Mouse (Mus musculus) heart, adult 8-10 months (tissue): ENCODE measurements around the gene Smco4. TPM values are rescaled to one million over a fixed set of nuclear protein-coding genes. Genes with fewer than 3 reads are reported as not detected.

Source experiments
- DNase-seq: peaks from one replicate; pipeline ENCODE4 v3.0.0; 2022; ENCODE audit warnings: low spot score
- total RNA-seq, 4 experiments: library from RNA; stranded (reverse); gene quantifications; 2 replicates each; pipeline ENCODE4 v1.2.4; 2022

The Smco4 gene
- total RNA-seq, 4 experiments from 2014 or later, result 22.7 to 33.0 (median 28.0) TPM

- no peak for DNase-seq
Observed at GRCm38 (mm10) chr9:15506863-15507262, 13.6 kb downstream of the Smco4 start.

DNA sequence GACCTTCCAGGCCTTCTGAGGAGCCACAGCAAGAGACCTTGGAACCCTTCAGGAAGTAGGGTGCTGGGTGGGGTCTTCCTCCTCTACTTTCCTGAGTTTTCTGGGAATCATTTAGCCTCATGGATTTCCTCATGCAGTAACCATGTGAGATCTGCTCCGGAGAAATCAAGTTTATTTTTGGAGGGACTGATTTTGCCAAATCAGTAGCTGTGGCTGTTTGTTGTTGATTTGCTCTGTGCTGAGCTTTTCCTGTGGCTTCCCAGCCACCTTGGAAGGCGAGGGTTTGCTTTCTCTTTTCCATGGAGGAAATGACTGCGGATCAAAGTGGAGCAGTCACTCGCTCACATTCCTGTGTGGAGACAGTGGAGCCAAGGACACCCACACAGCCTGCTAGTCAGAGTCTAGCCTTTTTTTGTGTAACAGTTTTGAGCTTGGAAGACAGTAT lies 14.2 kb downstream of the Smco4 start:
- DNase-seq, result peak; percentile 63

- DNase-seq, result no peak
Observed at GRCm38 (mm10) chr9:15509363-15509762, 16.1 kb downstream of the Smco4 start.

DNA sequence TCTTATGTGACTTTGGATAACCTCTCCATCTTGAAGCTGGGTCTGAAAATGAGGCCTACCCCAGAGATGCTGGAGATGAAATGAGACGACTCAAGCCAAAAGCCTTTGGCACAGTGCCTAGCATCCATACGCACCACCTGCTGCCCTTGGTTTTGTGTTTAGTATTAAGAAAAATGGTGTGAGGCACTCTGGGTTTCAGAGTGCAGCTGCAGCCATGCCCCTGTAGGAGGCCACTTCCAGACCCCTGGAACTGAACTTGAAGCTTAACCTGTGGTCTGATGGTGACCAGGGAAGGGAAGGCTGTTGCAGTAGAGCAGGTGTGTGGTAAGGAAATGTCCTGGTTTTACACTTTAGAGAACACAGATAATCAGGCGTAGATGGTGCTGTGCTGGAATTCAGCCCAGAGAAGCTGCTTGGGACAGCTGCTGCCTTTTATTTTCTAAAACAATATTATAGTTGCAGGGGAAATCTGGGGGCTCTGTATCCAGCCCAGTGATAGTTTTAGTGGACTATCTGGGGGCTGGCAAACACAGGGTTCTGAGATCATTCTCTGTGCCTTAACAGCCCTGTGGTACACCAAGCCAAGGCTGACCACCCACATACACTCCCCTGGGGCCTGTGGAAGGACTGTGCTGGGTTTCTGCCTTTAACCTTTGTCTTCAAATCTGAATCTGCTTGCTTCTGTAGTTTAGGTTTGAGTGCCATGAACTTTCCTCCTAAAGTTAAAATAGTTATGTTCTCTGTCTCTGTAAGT lies 17.5 kb downstream of the Smco4 start:
- DNase-seq, result no peak

DNA sequence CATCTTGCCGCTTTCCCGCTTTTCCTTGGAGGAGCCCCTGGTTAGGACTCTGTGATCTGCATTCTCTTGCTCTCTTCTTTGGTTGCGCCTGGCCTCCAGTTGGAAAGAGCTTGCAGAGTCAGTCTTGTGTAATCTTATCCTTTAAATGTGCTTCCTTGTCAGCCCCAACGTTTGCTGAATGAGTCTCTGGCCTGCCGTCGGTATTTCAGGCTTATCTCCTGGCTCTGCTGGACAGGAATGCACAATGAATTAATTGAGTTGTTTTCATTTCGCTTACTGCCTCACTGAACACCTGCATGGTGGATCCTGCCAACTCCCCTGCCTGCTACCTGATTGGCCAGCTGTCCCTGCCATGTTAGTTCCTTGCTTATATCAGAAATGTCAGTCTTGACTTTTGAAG lies 19.7 kb downstream of the Smco4 start:
- no peak for DNase-seq

DNA sequence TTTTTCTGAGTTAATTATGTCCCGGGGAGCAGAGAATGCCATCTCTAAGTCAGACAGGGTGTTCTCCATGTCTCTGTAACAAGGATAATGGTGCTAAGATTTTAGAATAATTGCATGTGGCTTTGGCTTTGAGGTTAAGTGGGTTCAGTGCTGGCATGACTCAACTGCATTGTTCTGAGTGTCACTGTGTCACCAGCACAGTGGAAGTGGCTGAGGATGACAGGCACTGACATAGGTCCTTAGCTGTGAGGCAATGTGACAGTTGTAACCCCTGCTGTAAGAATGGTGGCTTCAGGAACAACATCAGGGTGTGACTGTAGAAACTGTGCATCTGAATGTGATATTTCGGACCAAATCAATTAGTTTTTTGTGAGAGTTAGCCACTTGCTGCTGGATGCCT lies 22.8 kb downstream of the Smco4 start:
- DNase-seq, result no peak

DNA sequence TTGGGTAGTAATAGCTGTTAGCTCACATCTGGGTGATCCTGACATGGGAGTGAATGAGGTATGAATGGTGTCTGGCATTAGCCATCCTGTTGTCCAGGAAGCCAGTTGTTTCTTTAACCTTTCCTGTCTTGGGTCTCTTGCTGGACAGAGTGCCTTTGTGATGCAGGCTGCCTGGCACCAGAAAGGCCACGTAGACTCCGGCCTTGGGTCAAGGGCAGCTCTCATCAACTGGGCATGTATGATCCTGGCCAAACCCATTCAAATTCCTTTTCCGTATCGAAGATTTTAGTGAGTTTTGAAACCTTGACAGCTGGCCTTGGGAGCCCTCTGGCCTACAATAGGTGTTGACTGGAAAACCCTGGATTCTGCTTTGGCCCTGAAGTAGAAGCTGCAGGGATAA lies 24.7 kb downstream of the Smco4 start:
- no peak for DNase-seq

DNA sequence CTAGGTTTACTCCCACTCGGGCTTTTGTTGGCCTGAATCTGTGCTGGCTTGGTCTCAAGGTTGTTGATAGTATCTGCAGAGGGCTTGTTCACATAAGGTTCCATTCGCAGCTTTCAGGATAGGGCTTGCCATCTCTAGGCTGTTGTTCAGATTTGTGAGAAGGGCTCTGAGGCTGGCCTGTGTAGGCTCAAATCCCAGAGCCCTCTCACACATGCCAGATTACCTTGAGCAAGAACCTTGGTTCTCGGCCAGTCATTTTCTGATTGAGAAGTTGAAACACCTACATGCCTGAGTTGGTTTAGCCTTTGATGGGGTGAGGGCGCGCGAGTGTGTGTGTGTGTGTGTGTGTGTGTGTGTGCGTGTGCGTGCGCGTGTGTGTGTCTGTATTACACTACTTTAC lies 29.1 kb downstream of the Smco4 start:
- no peak for DNase-seq

GRCm38 (mm10) chr9:15522887-15523286 lies 29.7 kb downstream of the Smco4 start:
- no peak for DNase-seq

GRCm38 (mm10) chr9:15523646-15524045 lies 30.4 kb downstream of the Smco4 start:
- no peak for DNase-seq

GRCm38 (mm10) chr9:15525246-15525645 lies 32.0 kb downstream of the Smco4 start:
- peak; percentile 24 for DNase-seq

DNA sequence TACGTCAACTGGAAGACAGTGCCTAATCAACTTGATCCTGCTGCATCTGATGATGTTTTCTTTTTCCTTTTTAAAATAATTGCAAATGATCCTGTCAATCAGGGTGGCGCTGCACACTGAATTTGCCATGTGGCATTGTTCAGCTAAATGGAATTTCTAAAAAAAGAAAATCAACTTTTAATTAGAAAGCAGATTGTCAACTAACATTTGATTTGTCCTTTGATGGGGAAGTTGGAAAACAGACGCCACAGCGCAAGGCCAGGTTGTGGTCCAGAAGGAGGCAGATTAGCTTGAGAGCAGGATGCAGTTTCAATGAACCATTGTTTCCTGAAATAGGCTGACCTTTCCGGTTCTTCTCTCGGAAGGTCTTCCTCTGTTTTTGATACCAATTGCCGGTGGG lies 33.3 kb downstream of the Smco4 start:
- peak; percentile 61 for DNase-seq

GRCm38 (mm10) chr9:15527846-15528245 lies 34.6 kb downstream of the Smco4 start:
- DNase-seq, result no peak

DNA sequence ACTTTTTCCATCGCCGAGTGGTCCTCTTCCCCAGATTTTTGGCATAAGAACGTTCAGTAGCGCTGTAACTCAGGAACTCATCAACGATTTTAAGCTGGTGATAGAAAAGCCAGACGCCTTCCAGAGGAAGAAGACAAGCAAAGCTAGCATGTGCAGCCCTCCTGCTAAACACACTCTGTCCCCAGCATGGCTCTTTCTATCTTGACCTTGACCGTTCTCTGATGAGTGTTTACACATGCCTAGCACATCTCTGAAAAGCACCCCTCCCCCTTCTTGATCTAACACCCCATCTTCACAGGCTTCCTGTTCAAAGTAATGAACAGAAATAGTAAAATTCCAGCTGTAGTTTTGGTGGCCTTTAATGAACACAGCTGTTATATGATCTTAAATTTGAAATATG lies 35.1 kb downstream of the Smco4 start:
- peak; percentile 38 for DNase-seq

DNA sequence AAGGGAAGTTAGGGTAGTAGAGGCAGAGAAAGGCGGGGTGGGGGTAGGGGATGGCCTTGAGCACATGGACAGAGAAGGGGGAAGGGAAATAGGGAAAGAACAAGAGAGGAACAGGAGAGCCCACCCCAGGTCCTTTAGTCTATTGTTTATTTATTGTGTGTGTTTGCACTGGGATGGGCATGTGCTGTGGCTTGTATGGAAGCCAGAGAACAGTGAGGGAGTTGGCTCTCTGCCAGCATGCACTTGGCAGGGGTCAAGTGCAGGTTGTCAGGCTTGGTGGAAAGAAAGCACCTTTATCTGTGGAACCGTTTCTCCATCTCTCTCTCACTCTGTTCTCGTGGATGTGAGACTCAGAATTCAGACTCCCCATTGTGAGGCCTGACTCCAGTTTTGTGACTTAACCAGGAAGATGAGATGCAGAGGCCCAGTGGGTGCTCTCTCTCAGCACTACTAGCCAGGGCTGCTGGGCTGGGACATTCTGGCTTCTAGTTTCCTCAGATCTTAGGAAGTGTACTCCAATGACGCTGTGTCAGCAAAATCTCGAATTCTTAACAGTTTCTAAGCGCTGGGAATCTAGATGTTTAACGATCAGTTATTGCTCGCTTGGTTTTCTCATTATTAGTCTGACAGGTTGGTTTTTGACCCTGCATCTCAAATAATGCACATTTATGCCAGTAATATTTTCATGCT lies 36.2 kb downstream of the Smco4 start:
- DNase-seq, result no peak

GRCm38 (mm10) chr9:15529965-15530320 lies 36.7 kb downstream of the Smco4 start:
- no peak for DNase-seq

DNA sequence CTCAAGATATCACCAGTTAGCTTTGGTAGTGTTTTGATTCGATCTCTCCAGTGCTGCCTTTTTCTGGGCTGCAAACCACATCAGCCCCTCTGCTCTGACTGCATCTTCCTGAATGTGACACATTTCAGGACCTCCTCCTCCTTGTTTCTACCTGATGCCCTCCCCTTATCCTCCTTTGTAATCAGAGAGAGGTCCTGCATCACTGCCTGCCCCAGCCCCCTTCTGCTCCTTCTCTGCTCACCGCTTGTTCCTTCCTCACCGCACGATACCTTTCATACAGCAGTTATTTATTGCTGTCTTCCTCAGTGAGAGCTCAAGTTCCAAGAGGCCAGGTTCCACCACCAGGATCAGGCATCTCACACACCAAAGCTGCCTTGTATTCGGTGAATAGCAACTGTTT lies 38.0 kb downstream of the Smco4 start:
- no peak for DNase-seq

- DNase-seq, result no peak
Observed at GRCm38 (mm10) chr9:15533336-15534070, 40.3 kb downstream of the Smco4 start.

- no peak for DNase-seq
Observed at GRCm38 (mm10) chr9:15534110-15534509, 40.9 kb downstream of the Smco4 start.

DNA sequence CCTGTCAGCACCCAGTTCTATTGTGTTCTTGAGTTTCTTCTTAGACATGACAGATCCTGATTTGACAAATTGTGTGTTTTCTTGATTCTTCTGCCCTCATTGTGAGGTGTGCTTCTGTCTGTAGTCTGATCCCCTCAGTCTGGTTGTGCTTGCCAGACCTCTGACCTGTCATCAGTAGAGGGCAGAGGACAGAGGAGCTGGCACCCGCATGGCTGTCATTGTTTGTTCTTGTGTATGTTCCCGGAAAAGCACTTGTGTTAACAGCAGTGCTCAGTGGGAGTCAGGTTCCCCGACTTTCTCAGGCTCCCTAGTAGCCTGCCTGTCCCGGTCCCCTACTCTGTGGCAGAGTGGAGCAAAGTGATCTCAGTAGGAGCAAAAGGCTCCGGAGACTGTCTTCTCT lies 42.2 kb downstream of the Smco4 start:
- DNase-seq, result no peak

GRCm38 (mm10) chr9:15536861-15537426 lies 43.7 kb downstream of the Smco4 start:
- no peak for DNase-seq

GRCm38 (mm10) chr9:15537455-15538048 lies 44.3 kb downstream of the Smco4 start:
- no peak for DNase-seq
